Mouse (Mus musculus) embryonic facial prominence, embryonic 12.5 days (tissue): ENCODE results near the gene Brd3. TPM values are rescaled to one million over a fixed set of nuclear protein-coding genes. Genes with fewer than 3 reads are reported as not detected.

Experiments
- ATAC-seq: fragments of 200-750 bp; cut with Nextera tagmentation; 2 replicates; pipeline ENCODE4 v1.8.0; 2017; ENCODE audit not compliant: insufficient number of reproducible peaks, insufficient read depth, low FRiP score, low TSS enrichment
- H3K27ac ChIP-seq: fragments of 300-500 bp; sonication (generic); 2 replicates; pipeline ENCODE4 v1.5.1; 2016; ENCODE audit warnings: mild to moderate bottlenecking
- H3K27me3 ChIP-seq: fragments of 300-500 bp; sonication (generic); 2 replicates; pipeline ENCODE4 v1.6.1; 2016; ENCODE audit warnings: mild to moderate bottlenecking, moderate library complexity
- H3K36me3 ChIP-seq: fragments of 300-500 bp; sonication (generic); 2 replicates; pipeline ENCODE4 v1.6.1; 2016; ENCODE audit warnings: mild to moderate bottlenecking
- H3K4me1 ChIP-seq: fragments of 300-500 bp; sonication (generic); 2 replicates; pipeline ENCODE4 v1.6.1; 2016
- H3K4me2 ChIP-seq: fragments of 300-500 bp; sonication (generic); replicated peaks from 2 replicates; pipeline ENCODE4 v1.6.1; 2016; ENCODE audit warnings: mild to moderate bottlenecking, moderate library complexity
- H3K4me3 ChIP-seq: fragments of 300-500 bp; sonication (generic); 2 replicates; pipeline ENCODE4 v1.5.1; 2016; ENCODE audit warnings: mild to moderate bottlenecking
- H3K9ac ChIP-seq: fragments of 300-500 bp; sonication (generic); 2 replicates; pipeline ENCODE4 v1.6.1; 2016; ENCODE audit warnings: mild to moderate bottlenecking, moderate library complexity
- H3K9me3 ChIP-seq: fragments of 300-500 bp; sonication (generic); 2 replicates; pipeline ENCODE4 v1.6.1; 2016; ENCODE audit warnings: mild to moderate bottlenecking, moderate library complexity
- WGBS: fragments of 180-500 bp; shearing (Covaris S2); methylation state at CpG from one replicate; pipeline ENCODE4 v1.1.7; 2016; 5-methylcytosine and 5-hydroxymethylcytosine counted together
- polyA plus RNA-seq: library from polyadenylated mRNA; unstranded; fragments of >200 nt; fragmentation: Nextera tagmentation; extraction: Ambion mirVana; gene quantifications from 2 replicates; pipeline ENCODE4 v1.2.1, GENCODE M21; 2016

Gene Brd3
- polyA plus RNA-seq, 1 experiment from 2014 or later, result 144 TPM

GRCm38 (mm10) chr2:27418577-27419070 is 88.8 kb downstream of the Brd3 start:
- no peak overlapping the region for H3K9ac ChIP-seq
- ATAC-seq, result no peak
- no peaks in the 10 kb centered on the region for H3K9me3 ChIP-seq
- WGBS, result 46% methylated on average over 6 of the region's 6 CpGs
- no peaks in the 10 kb centered on the region for H3K27me3 ChIP-seq
- no peaks in the 10 kb centered on the region for H3K36me3 ChIP-seq
- H3K27ac ChIP-seq, result no peak overlapping the region
- peaks cover 62% of the 10 kb centered on the region for H3K4me1 ChIP-seq
- H3K4me2 ChIP-seq, result no peak overlapping the region
- H3K4me3 ChIP-seq, result no peak overlapping the region

GRCm38 (mm10) chr2:27417648-27418153 is 89.8 kb downstream of the Brd3 start:
- no peak for ATAC-seq
- peaks cover 62% of the 10 kb centered on the region for H3K4me1 ChIP-seq
- H3K9me3 ChIP-seq, result no peaks in the 10 kb centered on the region
- no peak overlapping the region for H3K4me3 ChIP-seq
- H3K9ac ChIP-seq, result no peak overlapping the region
- H3K27ac ChIP-seq, result 0 out of 2 replicates have a peak overlapping the region, but pooled peaks have one; percentile 17
- H3K27me3 ChIP-seq, result no peaks in the 10 kb centered on the region
- no peaks in the 10 kb centered on the region for H3K36me3 ChIP-seq
- H3K4me2 ChIP-seq, result no peak overlapping the region
- WGBS, result 65% methylated on average over 5 of the region's 5 CpGs

GRCm38 (mm10) chr2:27416425-27416824 is 91.0 kb downstream of the Brd3 start:
- 33% methylated on average over 3 of the region's 3 CpGs for WGBS
- H3K4me2 ChIP-seq, result no peak overlapping the region
- no peak overlapping the region for H3K9ac ChIP-seq
- ATAC-seq, result no peak
- no peaks in the 10 kb centered on the region for H3K27me3 ChIP-seq
- H3K36me3 ChIP-seq, result no peaks in the 10 kb centered on the region
- no peaks in the 10 kb centered on the region for H3K9me3 ChIP-seq
- peaks cover 71% of the 10 kb centered on the region for H3K4me1 ChIP-seq
- no peak overlapping the region for H3K4me3 ChIP-seq
- H3K27ac ChIP-seq, result no peak overlapping the region

- Histone ChIP-seq H3K27ac (no peak overlapping the region), H3K4me1 (peaks cover 76% of the 10 kb centered on the region), H3K4me3 (no peak overlapping the region), H3K36me3 (no peaks in the 10 kb centered on the region), H3K9ac (no peak overlapping the region), H3K4me2 (no peak overlapping the region), H3K27me3 (no peaks in the 10 kb centered on the region), H3K9me3 (no peaks in the 10 kb centered on the region)
- 65% methylated on average over 11 of the region's 11 CpGs for WGBS
- ATAC-seq, result no peak
Measured at GRCm38 (mm10) chr2:27415060-27415783, 92.2 kb downstream of the Brd3 start.

GRCm38 (mm10) chr2:27413936-27414657 is 93.4 kb downstream of the Brd3 start:
- Histone ChIP-seq H3K4me1 (peaks cover 69% of the 10 kb centered on the region), H3K27ac (peak overlapping the region; percentile 9; the same call in 1 of the 2 replicates), H3K9ac (no peak overlapping the region)

GRCm38 (mm10) chr2:27413582-27413935 is 93.9 kb downstream of the Brd3 start:
- no peaks in the 10 kb centered on the region for H3K9me3 ChIP-seq
- peak overlapping the region; percentile 9; the same call in 1 of the 2 replicates for H3K27ac ChIP-seq
- no peak overlapping the region for H3K4me3 ChIP-seq
- H3K4me1 ChIP-seq, result peaks cover 63% of the 10 kb centered on the region
- no peaks in the 10 kb centered on the region for H3K36me3 ChIP-seq
- no peaks in the 10 kb centered on the region for H3K27me3 ChIP-seq
- H3K9ac ChIP-seq, result no peak overlapping the region
- 45% methylated on average over 2 of the region's 2 CpGs for WGBS
- H3K4me2 ChIP-seq, result 0 out of 2 replicates have a peak overlapping the region, but pooled peaks have one; percentile 16
- ATAC-seq, result no peak

More at GRCm38 (mm10) chr2:27413936-27414657, 93.4 kb downstream of the Brd3 start:
- Histone ChIP-seq H3K36me3 (no peaks in the 10 kb centered on the region), H3K4me2 (peak overlapping the region; percentile 16; the same call in 1 of the 2 replicates), H3K9me3 (no peaks in the 10 kb centered on the region), H3K4me3 (no peak overlapping the region), H3K27me3 (no peaks in the 10 kb centered on the region)
- WGBS, result 26% methylated on average over 16 of the region's 16 CpGs
- peak; percentile 30; the same call in 1 of the 2 replicates for ATAC-seq

- Histone ChIP-seq H3K9me3 (no peaks in the 10 kb centered on the region), H3K36me3 (no peaks in the 10 kb centered on the region), H3K4me3 (no peak overlapping the region), H3K27me3 (no peaks in the 10 kb centered on the region), H3K4me2 (peak overlapping the region; percentile 16; the same call in 1 of the 2 replicates), H3K9ac (no peak overlapping the region), H3K4me1 (peaks cover 56% of the 10 kb centered on the region), H3K27ac (peak overlapping the region; percentile 86)
- ATAC-seq, result no peak
- 13% methylated on average over 7 of the region's 7 CpGs for WGBS
Measured at GRCm38 (mm10) chr2:27412245-27412800, 95.1 kb downstream of the Brd3 start.

- no peaks in the 10 kb centered on the region for H3K27me3 ChIP-seq
- no peaks in the 10 kb centered on the region for H3K36me3 ChIP-seq
- no peak overlapping the region for H3K4me3 ChIP-seq
- no peaks in the 10 kb centered on the region for H3K9me3 ChIP-seq
- WGBS, result 7% methylated on average over 8 of the region's 8 CpGs
- peak overlapping the region; percentile 86 for H3K27ac ChIP-seq
- no peak overlapping the region for H3K9ac ChIP-seq
- H3K4me1 ChIP-seq, result peaks cover 56% of the 10 kb centered on the region
- ATAC-seq, result peak; percentile 35; the same call in 1 of the 2 replicates
- 0 out of 2 replicates have a peak overlapping the region, but pooled peaks have one; percentile 16 for H3K4me2 ChIP-seq
Measured at GRCm38 (mm10) chr2:27411688-27412174, 95.7 kb downstream of the Brd3 start.

GRCm38 (mm10) chr2:27410518-27411140 is 96.8 kb downstream of the Brd3 start:
- 89% methylated on average over 6 of the region's 6 CpGs for WGBS
- Histone ChIP-seq H3K27me3 (no peaks in the 10 kb centered on the region), H3K27ac (no peak overlapping the region), H3K4me2 (no peak overlapping the region), H3K4me1 (peaks cover 52% of the 10 kb centered on the region), H3K9me3 (no peaks in the 10 kb centered on the region), H3K4me3 (no peak overlapping the region), H3K9ac (no peak overlapping the region), H3K36me3 (no peaks in the 10 kb centered on the region)
- no peak for ATAC-seq

- no peak overlapping the region for H3K27ac ChIP-seq
- no peaks in the 10 kb centered on the region for H3K9me3 ChIP-seq
- whole genome bisulfite sequencing, result 68% methylated on average over 3 of the region's 3 CpGs
- peaks cover 43% of the 10 kb centered on the region for H3K4me1 ChIP-seq
- no peaks in the 10 kb centered on the region for H3K27me3 ChIP-seq
- no peak overlapping the region for H3K4me3 ChIP-seq
- ATAC-seq, result no peak
- no peak overlapping the region for H3K4me2 ChIP-seq
- no peaks in the 10 kb centered on the region for H3K36me3 ChIP-seq
- H3K9ac ChIP-seq, result no peak overlapping the region
Measured at GRCm38 (mm10) chr2:27408194-27408593, 99.3 kb downstream of the Brd3 start.

GRCm38 (mm10) chr2:27406928-27407327 is 100.5 kb downstream of the Brd3 start:
- peaks cover 32% of the 10 kb centered on the region for H3K4me1 ChIP-seq
- no peaks in the 10 kb centered on the region for H3K36me3 ChIP-seq
- H3K27me3 ChIP-seq, result no peaks in the 10 kb centered on the region
- no peak overlapping the region for H3K9ac ChIP-seq
- H3K9me3 ChIP-seq, result no peaks in the 10 kb centered on the region
- H3K27ac ChIP-seq, result no peak overlapping the region
- 81% methylated on average over 5 of the region's 5 CpGs for WGBS
- H3K4me3 ChIP-seq, result no peak overlapping the region
- no peak overlapping the region for H3K4me2 ChIP-seq
- ATAC-seq, result no peak
